Mouse (Mus musculus) limb, embryonic 10.5 days (tissue): ENCODE measurements around the gene Map7. TPM values are rescaled to one million over a fixed set of nuclear protein-coding genes. Genes with fewer than 3 reads are reported as not detected.

ENCODE experiments used
- DNase-seq: peaks from one replicate; pipeline ENCODE4 v3.0.0-alpha.2; 2017; ENCODE audit warnings: low spot score
- H3K27ac ChIP-seq: fragments of 300-500 bp; sonication (generic); 2 replicates; pipeline ENCODE4 v1.5.1; 2016; ENCODE audit warnings: mild to moderate bottlenecking
- H3K27me3 ChIP-seq: fragments of 300-500 bp; sonication (generic); 2 replicates; pipeline ENCODE4 v1.6.1; 2016; ENCODE audit warnings: low read depth, mild to moderate bottlenecking; ENCODE audit not compliant: poor library complexity, severe bottlenecking
- H3K36me3 ChIP-seq: fragments of 300-500 bp; sonication (generic); 2 replicates; pipeline ENCODE4 v1.6.1; 2016; ENCODE audit warnings: mild to moderate bottlenecking, moderate library complexity
- H3K4me1 ChIP-seq: fragments of 300-500 bp; sonication (generic); 2 replicates; pipeline ENCODE4 v1.6.1; 2016
- H3K4me3 ChIP-seq: fragments of 300-500 bp; sonication (generic); 2 replicates; pipeline ENCODE4 v1.5.1; 2016; ENCODE audit warnings: mild to moderate bottlenecking, moderate library complexity
- H3K9me3 ChIP-seq: fragments of 300-500 bp; sonication (generic); replicated peaks from 2 replicates; pipeline ENCODE4 v1.6.1; 2016; ENCODE audit warnings: mild to moderate bottlenecking
- WGBS: fragments of 180-500 bp; shearing (Covaris S2); methylation state at CpG from one replicate; pipeline ENCODE4 v1.1.7; 2016; 5-methylcytosine and 5-hydroxymethylcytosine counted together
- polyA plus RNA-seq: library from polyadenylated mRNA; unstranded; fragments of >200 nt; fragmentation: Nextera tagmentation; extraction: Ambion mirVana; gene quantifications from 2 replicates; pipeline ENCODE4 v1.2.1, GENCODE M21; 2016

The Map7 gene
- polyA plus RNA-seq, 1 experiment from 2014 or later = 3.3 TPM

DNA sequence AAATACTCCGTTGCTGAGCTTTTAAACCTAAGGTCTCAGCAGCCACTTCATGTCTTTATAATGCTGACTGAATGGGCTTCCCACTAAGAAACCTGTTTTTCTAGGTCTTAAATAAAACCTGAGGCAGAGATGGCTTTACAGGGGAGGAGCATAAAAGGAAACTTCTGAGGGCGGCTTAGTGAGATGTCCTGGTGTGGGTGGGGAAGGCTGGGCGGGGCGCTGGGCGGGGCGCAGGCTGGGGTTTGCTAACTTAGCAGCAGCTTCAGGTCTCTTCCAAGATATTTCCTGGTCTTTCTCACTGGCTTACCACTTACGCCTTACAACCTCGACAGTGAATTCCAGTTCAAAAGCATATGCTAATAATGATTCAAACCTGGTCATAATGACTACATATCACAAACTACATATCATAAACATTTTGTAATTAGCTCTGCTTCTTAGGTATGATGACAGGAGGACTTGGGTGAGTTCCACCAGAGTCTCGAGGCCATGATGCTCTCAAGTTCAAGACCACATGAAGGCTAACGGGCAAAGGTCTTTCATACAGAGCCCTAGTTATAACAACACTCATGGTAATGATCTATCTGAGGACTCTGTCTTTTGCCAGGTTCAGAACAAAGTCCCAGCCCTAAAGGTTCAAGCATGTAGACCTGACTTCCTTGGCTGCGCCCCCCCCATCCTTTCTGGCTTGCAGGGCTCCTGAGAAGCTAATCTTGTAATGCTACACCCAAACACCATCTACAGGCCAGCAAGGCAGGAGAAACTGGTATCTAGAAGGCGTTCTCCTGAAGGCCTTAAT, 30.7 kb downstream of the Map7 start:
- H3K27me3 ChIP-seq = no peaks in the 10 kb centered on the region
- peaks cover 36% of the 10 kb centered on the region for H3K4me1 ChIP-seq
- H3K9me3 ChIP-seq = no peaks in the 10 kb centered on the region
- no peak overlapping the region for H3K27ac ChIP-seq
- no peak overlapping the region for H3K4me3 ChIP-seq
- H3K36me3 ChIP-seq = no peaks in the 10 kb centered on the region
- WGBS = 32% methylated on average over 12 of the region's 12 CpGs
- DNase-seq = no peak

DNA sequence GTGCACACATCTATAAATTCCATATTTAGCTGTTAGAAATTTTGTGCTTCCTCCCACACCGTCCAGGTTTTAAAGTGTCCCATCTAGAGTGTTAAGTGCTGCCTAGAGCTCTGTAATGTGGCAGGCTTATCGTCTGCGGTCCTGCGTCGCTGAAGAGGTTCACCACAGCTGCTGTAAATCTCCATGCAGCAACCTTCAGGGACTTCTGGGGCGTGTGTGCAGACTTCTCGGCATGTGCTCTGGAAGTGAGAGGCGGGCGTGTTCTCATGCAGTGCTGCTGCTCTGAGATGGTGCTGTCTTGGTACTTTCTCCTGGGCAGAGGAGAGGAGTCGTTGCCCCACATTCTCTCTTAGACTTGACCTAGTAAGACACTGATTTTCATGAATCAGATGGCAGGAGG, 32.9 kb downstream of the Map7 start:
- 33% methylated on average over 10 of the region's 10 CpGs for WGBS
- Histone ChIP-seq H3K36me3 (no peaks in the 10 kb centered on the region), H3K9me3 (no peaks in the 10 kb centered on the region), H3K27me3 (no peaks in the 10 kb centered on the region), H3K4me3 (no peak overlapping the region), H3K27ac (peak overlapping the region; percentile 66; the same call in 1 of the 2 replicates), H3K4me1 (peaks cover 41% of the 10 kb centered on the region)
- no peak for DNase-seq

DNA sequence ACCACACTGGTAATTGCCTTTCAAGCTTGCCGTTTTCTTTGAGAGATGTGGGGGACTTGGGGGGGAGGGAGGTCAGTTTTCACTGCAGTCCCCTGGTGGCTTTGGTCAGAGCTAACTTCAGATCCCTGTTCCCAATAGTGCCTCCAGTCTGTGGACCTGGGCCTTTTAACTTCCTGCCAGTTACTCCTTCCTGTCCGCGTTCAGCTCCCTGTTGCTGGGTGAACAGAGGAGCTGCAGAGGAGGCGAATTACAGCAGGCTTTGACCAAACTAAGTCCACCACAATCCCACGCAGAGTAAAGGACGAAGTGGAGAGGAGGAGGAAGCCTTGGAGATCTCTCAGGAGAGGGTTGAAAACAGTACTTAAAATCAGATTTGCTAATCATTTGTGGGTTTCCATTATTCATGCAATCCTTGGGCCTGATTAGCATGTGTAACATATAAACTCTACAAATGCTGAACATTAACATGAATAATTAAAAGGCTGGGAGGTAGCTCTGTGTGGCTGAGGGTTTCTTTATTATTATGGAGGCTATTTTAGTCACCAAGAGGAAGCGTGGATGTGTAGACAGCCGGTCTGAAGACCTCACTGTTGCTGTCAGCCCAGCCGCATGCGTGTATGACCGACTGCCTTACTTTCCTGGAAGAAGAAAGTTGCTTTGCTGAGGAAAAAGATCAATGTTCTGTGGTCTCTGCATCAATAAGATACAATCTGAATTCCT, 33.6 kb downstream of the Map7 start:
- Histone ChIP-seq H3K4me3 (no peak overlapping the region), H3K27ac (peak overlapping the region; percentile 66; the same call in 1 of the 2 replicates), H3K9me3 (no peaks in the 10 kb centered on the region), H3K27me3 (no peaks in the 10 kb centered on the region), H3K4me1 (peaks cover 44% of the 10 kb centered on the region), H3K36me3 (no peaks in the 10 kb centered on the region)
- DNase-seq = no peak
- whole genome bisulfite sequencing = 55% methylated on average over 11 of the region's 11 CpGs

DNA sequence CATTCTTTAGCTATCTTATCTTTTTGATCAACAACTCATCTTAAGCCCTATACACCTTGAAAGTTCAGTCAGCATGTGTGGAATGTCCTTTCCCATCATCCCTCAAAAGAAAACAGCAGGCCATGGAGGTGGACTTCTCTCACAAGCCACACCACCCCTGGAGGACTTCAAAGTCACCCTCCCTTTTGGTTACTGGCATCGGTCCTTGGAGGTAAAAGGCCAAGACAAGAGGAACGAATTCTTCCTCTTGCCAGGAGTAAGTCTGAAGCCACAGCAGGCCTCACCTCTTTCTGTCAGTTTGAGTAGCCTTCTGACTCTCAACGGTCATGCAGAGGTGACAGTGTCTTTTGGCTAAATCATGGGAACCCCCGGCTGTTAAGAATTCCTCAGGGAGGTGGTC, 36.1 kb downstream of the Map7 start:
- no peaks in the 10 kb centered on the region for H3K9me3 ChIP-seq
- no peaks in the 10 kb centered on the region for H3K27me3 ChIP-seq
- peaks cover 41% of the 10 kb centered on the region for H3K4me1 ChIP-seq
- no peak for DNase-seq
- WGBS = 79% methylated on average over 4 of the region's 4 CpGs
- no peaks in the 10 kb centered on the region for H3K36me3 ChIP-seq
- no peak overlapping the region for H3K4me3 ChIP-seq
- no peak overlapping the region for H3K27ac ChIP-seq

DNA sequence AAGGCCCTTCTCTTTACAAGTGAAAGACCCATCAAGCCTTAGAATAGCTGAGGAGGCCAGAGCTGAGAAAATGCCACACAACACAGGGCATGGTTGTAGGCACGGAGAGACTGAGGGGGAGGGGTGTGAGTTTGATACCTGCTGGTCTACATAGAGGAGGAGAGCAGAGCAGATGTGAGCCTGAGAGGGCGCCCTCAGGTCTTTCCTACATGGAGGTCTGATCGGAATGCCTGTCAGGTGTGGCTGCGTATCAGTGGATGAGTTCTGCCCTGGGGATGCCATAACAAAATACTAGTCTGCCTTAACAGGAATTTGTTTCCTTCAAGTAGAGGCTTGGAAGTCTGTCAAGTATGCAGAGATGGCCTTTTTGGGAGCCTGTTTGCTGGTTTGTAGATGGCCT, 37.0 kb downstream of the Map7 start:
- Histone ChIP-seq H3K9me3 (no peaks in the 10 kb centered on the region), H3K27me3 (no peaks in the 10 kb centered on the region), H3K4me1 (peaks cover 41% of the 10 kb centered on the region), H3K36me3 (no peaks in the 10 kb centered on the region), H3K27ac (no peak overlapping the region), H3K4me3 (no peak overlapping the region)
- no peak for DNase-seq
- 83% methylated on average over 4 of the region's 4 CpGs for WGBS

DNA sequence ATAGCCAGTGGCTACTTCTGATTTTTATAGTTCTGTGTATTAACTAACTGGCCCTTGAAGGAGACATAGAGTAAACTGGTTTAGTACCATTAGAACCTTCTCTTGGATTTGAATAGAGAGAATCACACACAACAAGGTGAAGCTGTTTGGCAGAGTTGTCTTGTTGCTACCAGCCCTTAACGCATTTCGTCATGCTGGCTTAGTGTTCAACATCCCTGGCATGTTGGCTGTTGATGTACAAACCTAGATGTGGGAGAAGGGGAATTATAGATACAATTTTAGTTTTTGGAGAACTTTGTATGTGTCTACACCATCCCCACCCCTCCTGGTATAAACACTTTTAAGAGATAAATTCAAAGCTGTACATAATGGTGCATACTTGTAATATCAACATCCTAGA, 37.5 kb downstream of the Map7 start:
- H3K36me3 ChIP-seq = no peaks in the 10 kb centered on the region
- no peaks in the 10 kb centered on the region for H3K27me3 ChIP-seq
- DNase-seq = no peak
- H3K27ac ChIP-seq = no peak overlapping the region
- WGBS = 95% methylated on average over 2 of the region's 2 CpGs
- H3K9me3 ChIP-seq = no peaks in the 10 kb centered on the region
- no peak overlapping the region for H3K4me3 ChIP-seq
- peaks cover 38% of the 10 kb centered on the region for H3K4me1 ChIP-seq

DNA sequence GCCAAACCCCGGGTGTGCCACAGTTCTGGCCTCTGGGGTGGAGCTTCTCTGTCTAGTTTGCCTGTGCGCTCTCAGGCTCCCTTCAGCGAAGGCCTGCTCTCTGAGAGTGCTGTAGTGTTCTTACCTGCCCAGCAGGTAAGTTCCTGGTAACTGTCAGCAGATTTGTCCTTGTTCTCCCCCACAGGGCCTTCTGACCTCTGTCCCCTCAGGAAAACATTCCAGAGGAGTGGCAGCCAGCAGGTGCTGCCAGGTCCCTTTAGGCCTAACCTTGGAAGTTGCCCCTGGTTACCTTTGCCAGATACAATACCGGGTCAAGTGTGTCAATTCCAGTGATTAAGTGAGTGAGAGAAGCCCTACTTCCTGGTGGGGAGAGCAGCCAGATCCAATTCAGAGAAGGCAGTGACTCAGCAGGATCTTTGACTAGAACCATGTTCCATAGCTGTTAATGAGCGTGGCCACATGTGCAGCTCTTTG, 38.6 kb downstream of the Map7 start:
- Histone ChIP-seq H3K27ac (no peak overlapping the region), H3K4me3 (no peak overlapping the region), H3K36me3 (no peaks in the 10 kb centered on the region), H3K9me3 (no peaks in the 10 kb centered on the region), H3K4me1 (peaks cover 28% of the 10 kb centered on the region), H3K27me3 (no peaks in the 10 kb centered on the region)
- DNase-seq = no peak
- 73% methylated on average over 5 of the region's 5 CpGs for WGBS

DNA sequence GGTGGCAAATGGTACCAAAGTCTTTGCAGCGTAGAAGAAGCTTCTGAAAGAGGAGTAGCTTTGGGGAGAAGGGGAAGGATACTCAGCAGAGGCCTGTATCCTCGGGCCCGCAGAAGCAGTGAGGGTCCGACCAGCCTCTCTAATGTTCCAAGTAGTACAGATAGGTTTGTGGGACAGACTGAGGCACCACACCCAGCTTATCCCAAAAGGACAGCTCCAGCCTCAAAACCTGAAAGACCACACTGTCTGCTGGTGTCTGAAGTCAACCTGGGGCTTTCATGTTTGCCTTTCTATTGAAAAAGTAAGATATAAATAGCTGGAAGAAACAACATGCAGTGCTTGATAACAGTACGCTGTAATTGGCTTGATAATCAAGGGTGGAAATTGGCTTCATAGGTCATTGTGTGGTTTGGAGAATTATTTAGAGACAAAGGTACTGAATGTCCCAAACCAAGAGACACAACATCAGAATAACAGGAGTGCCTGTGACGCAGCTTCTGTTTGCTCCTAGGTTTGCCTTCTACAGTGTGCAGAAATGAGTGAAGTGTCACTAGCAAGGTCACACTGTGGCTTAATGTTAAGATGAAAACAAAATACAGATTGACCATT, 42.0 kb downstream of the Map7 start:
- Histone ChIP-seq H3K27ac (no peak overlapping the region), H3K27me3 (no peaks in the 10 kb centered on the region), H3K4me1 (peaks cover 16% of the 10 kb centered on the region), H3K4me3 (no peak overlapping the region), H3K36me3 (no peaks in the 10 kb centered on the region), H3K9me3 (no peaks in the 10 kb centered on the region)
- no peak for DNase-seq
- 90% methylated on average over 6 of the region's 6 CpGs for WGBS

DNA sequence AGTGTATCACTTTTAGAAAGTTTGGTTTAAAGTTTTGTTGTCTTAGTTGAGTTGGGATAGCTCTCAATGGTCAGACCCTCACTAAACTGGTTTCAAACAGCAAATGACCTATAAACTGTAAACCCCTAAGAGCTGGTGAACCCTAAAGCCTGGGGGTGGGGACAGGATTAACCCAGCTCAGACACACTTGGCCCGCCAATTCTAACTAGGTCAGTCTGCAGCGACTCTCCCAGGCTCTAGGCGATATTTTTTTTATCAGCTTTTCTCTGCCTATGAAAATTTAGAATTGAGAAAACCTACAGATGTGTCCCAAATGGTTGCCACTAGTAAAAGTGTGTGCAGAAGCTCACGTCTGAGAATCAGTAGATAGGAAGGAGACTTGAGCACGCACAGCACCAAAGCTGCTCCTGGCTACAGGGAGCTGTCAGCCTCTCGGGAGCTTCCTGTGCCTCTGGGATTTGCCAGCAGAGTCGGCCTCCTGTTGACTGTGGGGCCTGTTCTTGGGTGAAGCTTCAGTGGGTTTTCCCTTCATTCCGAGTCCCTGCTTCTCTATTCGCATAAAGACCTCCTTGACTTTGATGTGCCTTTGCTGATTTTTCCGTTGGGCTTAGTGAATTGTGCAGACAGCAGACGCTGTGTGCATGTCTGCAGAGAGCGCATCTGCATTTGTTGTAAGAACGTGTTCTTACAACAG, 46.7 kb downstream of the Map7 start:
- no peak for DNase-seq
- H3K27ac ChIP-seq = no peak overlapping the region
- peaks cover 7% of the 10 kb centered on the region; the same call in 1 of the 2 replicates for H3K4me1 ChIP-seq
- 39% methylated on average over 13 of the region's 13 CpGs for WGBS
- H3K9me3 ChIP-seq = no peaks in the 10 kb centered on the region
- no peaks in the 10 kb centered on the region for H3K27me3 ChIP-seq
- H3K36me3 ChIP-seq = no peaks in the 10 kb centered on the region
- no peak overlapping the region for H3K4me3 ChIP-seq

GRCm38 (mm10) chr10:20197039-20197438, 48.8 kb downstream of the Map7 start:
- peaks cover 7% of the 10 kb centered on the region; the same call in 1 of the 2 replicates for H3K4me1 ChIP-seq
- H3K36me3 ChIP-seq = no peaks in the 10 kb centered on the region
- no peaks in the 10 kb centered on the region for H3K9me3 ChIP-seq
- H3K27ac ChIP-seq = no peak overlapping the region
- no peak overlapping the region for H3K4me3 ChIP-seq
- WGBS = 84% methylated on average over 7 of the region's 7 CpGs
- H3K27me3 ChIP-seq = no peaks in the 10 kb centered on the region
- DNase-seq = no peak

- no peak for DNase-seq
- no peak overlapping the region for H3K27ac ChIP-seq
- no peaks in the 10 kb centered on the region for H3K36me3 ChIP-seq
- no peak overlapping the region for H3K4me3 ChIP-seq
- WGBS = 87% methylated on average over 10 of the region's 10 CpGs
- no peaks in the 10 kb centered on the region for H3K9me3 ChIP-seq
- no peaks in the 10 kb centered on the region for H3K27me3 ChIP-seq
- H3K4me1 ChIP-seq = peaks cover 7% of the 10 kb centered on the region; the same call in 1 of the 2 replicates
Observed at GRCm38 (mm10) chr10:20198968-20199737, 50.9 kb downstream of the Map7 start.

DNA sequence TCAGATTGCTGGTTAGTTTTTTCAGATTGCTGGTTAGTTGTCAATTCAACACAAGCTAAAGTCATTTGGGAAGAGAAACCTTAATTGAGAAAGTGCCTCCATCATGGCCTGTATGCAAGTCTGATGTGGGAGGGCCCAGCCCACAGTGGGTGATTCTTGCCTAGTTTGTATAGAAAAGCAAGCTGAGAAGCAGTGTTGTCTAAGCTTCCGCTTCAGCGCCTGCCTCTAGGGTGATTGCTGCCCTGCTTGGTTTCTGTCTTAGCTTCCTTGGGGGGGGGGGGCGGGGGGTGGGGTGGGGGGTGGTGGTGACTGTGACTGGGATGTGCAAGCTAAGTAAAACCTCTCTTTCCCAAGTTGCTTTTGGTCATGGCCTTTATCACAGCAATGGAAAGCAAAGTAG, 53.0 kb downstream of the Map7 start:
- Histone ChIP-seq H3K4me1 (no peaks in the 10 kb centered on the region), H3K9me3 (no peaks in the 10 kb centered on the region), H3K36me3 (no peaks in the 10 kb centered on the region), H3K27ac (no peak overlapping the region), H3K4me3 (no peak overlapping the region), H3K27me3 (no peaks in the 10 kb centered on the region)
- WGBS = 61% methylated on average over 3 of the region's 3 CpGs
- no peak for DNase-seq
